Mouse (Mus musculus) G1E (cell line): Measurements from ENCODE around the gene Tmem156. TPM values are rescaled to one million over a fixed set of nuclear protein-coding genes. Genes with fewer than 3 reads are reported as not detected.
"Not testable (repeated sequence)": the region's sequence is repeated elsewhere in the genome, so short reads cannot be mapped to it uniquely, and the experiment has no call there.

Experiments
- ATAC-seq: 2 replicates; pipeline ENCODE4 v1.8.0; 2016; ENCODE audit warnings: mild to moderate bottlenecking; ENCODE audit not compliant: insufficient number of reproducible peaks, poor library complexity, low FRiP score, severe bottlenecking; ENCODE audit errors: extremely low read depth
- DNase-seq: peaks from one replicate; pipeline ENCODE4 v3.0.0; 2012; ENCODE audit warnings: low spot score
- H3K27me3 ChIP-seq: 2 replicates; pipeline ENCODE4 v1.6.1; 2012; ENCODE audit warnings: mild to moderate bottlenecking, low read length, inconsistent platforms; ENCODE audit not compliant: insufficient read depth
- H3K36me3 ChIP-seq: replicated peaks from 2 replicates; pipeline ENCODE3; 2012; ENCODE audit warnings: mild to moderate bottlenecking, inconsistent platforms
- H3K4me1 ChIP-seq: 2 replicates; pipeline ENCODE4 v1.6.1; 2012; ENCODE audit warnings: low read depth, low read length, inconsistent platforms, mixed read lengths; ENCODE audit not compliant: insufficient read depth
- H3K4me3 ChIP-seq: 2 replicates; pipeline ENCODE4 v1.5.1; 2012; ENCODE audit warnings: low read depth, mild to moderate bottlenecking, inconsistent platforms, low read length, moderate library complexity, mixed read lengths
- H3K9me3 ChIP-seq: replicated peaks from 2 replicates; pipeline ENCODE4 v1.6.1; 2012; ENCODE audit warnings: inconsistent platforms
- CTCF ChIP-seq: IDR thresholded peaks from 2 replicates; pipeline ENCODE4 v1.5.1; 2012; ENCODE audit warnings: low read depth, low read length, inconsistent platforms, mixed read lengths
- GATA1 ChIP-seq: IDR thresholded peaks from 2 replicates; pipeline ENCODE4 v1.6.1; 2012; ENCODE audit warnings: borderline replicate concordance, low read length, inconsistent platforms, mixed read lengths
- GATA2 ChIP-seq: IDR thresholded peaks from 2 replicates; pipeline ENCODE4 v1.6.1; 2012; ENCODE audit warnings: low read depth, low read length, inconsistent platforms, borderline replicate concordance
- POLR2AphosphoS5 ChIP-seq: IDR thresholded peaks from 2 replicates; pipeline ENCODE4 v1.6.1; 2012; ENCODE audit warnings: low read depth, low read length, inconsistent platforms; ENCODE audit not compliant: insufficient replicate concordance
- TAL1 ChIP-seq: conservative IDR thresholded peaks from 2 replicates; pipeline ENCODE4 v1.6.1; 2012; ENCODE audit warnings: low read depth, low read length, inconsistent platforms, mixed read lengths
- polyA plus RNA-seq: library from polyadenylated mRNA; stranded (reverse); fragments of >175 nt; gene quantifications from 2 replicates; pipeline ENCODE4 v1.2.3, GENCODE M21; 2012
- total RNA-seq, 2 experiments: library from RNA; stranded (forward) in 1 of 2; stranded (reverse) in 1 of 2; fragments of 200-1000 nt in 1 of 2; fragments of >200 nt in 1 of 2; fragmentation: Nextera tagmentation in 1 of 2; gene quantifications; 2 replicates each; pipeline ENCODE4 v1.2.3; 2014 to 2017

Tmem156 gene
- total and polyA plus RNA-seq, 3 experiments, result 2.7 TPM; not detected in 2

DNA sequence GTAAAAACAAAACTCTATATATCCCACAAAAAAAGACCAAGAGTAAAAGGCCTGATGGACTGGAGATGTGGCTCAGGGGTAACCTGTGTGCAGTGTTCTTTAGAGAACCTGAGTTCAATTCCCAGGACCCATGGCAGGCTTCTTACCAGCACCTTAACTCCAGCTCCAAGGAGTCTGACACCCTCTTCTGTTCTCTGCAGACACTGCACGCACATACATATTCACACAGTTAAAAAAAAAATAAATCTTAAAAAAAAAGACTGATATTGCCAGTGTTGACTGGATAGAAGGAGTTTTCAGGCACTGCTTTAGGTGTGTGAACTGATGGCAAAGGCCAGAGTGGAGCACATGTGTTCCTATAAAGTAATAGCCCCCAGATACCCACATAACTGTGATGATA is 34.2 kb upstream of the Tmem156 start:
- TF ChIP-seq GATA2 (no peak), POLR2AphosphoS5 (no peak)
- Histone ChIP-seq H3K27me3 (no peaks in the 10 kb centered on the region), H3K9me3 (no peaks in the 10 kb centered on the region), H3K36me3 (no peaks in the 10 kb centered on the region), H3K4me1 (no peaks in the 10 kb centered on the region), H3K4me3 (no peak overlapping the region)
- no peak for ATAC-seq
- DNase-seq, result no peak

DNA sequence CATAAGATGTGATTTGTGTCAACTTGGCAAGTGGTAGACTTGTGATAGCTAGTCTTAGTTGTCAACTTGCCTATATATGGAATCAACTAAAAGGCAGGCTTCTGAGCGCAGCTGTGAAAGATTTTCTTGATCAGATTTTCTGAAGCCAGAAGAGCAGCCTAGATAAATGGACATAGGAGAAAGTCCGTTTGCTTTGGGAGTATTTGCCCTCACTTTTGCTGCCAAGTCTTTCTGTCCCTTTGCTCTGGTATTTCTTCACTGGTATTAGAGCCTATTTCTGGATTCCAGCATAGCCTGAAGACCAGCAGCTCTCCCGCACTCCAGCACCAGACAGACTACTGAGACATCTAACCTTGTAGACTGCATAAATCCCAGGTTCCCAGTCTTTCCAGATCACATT is 30.7 kb upstream of the Tmem156 start:
- ATAC-seq (no peak), DNase-seq (no peak)
- no peaks in the 10 kb centered on the region for H3K36me3 ChIP-seq
- H3K4me3 ChIP-seq, result no peak overlapping the region
- H3K4me1 ChIP-seq, result no peaks in the 10 kb centered on the region
- no peaks in the 10 kb centered on the region for H3K9me3 ChIP-seq
- TF ChIP-seq GATA2 (no peak), CTCF (no peak), POLR2AphosphoS5 (no peak), TAL1 (no peak), GATA1 (no peak)
- no peaks in the 10 kb centered on the region for H3K27me3 ChIP-seq

DNA sequence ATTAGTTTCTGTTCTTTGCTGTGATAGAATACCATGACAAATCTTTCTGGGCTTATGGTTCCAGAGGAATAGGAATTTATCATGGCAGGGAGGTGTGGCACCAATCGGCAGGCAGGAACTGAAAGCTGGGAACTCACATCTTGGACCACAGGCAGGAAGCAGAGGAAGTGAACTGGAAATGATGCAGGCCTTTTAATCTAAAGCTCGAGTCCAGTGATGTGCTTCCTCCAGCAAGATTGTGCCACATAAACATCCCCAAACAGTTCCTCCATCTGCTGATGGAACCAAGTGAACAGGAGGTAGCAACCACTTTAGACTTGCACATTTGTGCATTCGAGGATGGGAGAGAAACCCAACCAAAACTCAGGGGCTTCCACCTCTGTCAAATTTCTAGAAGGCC is 28.0 kb upstream of the Tmem156 start:
- ATAC-seq (no peak), DNase-seq (no peak)
- H3K4me3 ChIP-seq, result no peak overlapping the region
- H3K27me3 ChIP-seq, result no peaks in the 10 kb centered on the region
- TF ChIP-seq GATA2 (no peak), POLR2AphosphoS5 (no peak), TAL1 (no peak), GATA1 (no peak), CTCF (no peak)
- no peaks in the 10 kb centered on the region for H3K9me3 ChIP-seq
- H3K4me1 ChIP-seq, result no peaks in the 10 kb centered on the region
- H3K36me3 ChIP-seq, result no peaks in the 10 kb centered on the region

DNA sequence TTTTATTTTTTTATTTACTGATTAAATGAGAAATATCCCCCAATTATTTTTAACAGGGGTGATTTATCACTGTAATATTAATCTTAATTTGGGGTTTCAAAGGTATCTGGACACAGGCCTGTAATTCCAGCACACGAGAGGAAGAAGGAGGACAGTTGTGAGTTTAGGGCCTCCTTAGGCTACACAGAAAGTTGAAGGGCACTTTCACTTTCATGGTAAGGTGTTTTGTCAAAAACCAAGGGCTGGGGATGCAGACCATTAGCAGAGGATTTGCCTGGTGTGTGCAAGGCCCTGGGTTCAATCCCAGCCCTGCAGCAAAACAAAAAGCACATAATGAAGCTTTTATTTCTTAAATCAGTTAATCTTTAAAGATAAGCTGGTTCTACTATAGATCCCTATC is 27.6 kb upstream of the Tmem156 start:
- no peaks in the 10 kb centered on the region for H3K9me3 ChIP-seq
- no peak overlapping the region for H3K4me3 ChIP-seq
- no peak for TF ChIP-seq GATA2
- TF ChIP-seq TAL1, result no peak
- no peak for TF ChIP-seq POLR2AphosphoS5
- no peak for TF ChIP-seq GATA1
- TF ChIP-seq CTCF, result no peak
- H3K4me1 ChIP-seq, result no peaks in the 10 kb centered on the region
- H3K36me3 ChIP-seq, result no peaks in the 10 kb centered on the region
- H3K27me3 ChIP-seq, result no peaks in the 10 kb centered on the region
- DNase-seq (no peak), ATAC-seq (no peak)

DNA sequence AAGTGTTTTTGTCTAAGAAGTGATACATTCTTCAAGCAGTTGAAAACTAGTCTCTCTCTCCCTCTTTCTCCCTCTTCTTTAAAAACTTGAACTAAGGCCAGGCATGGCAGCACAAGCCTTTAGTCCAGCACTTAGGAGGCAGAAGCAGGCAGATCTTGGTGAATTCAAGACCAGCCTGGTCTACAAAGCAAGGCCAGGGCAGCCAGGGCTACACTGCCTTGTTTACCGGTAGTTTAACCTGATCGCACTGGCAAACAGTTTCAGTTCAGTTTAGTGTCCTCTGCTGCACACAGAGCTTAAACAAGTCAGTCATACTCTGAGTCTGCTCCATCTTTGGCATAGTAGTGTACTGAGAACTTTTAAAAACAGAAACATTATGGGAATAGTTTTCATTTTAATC is 24.9 kb upstream of the Tmem156 start:
- Histone ChIP-seq H3K27me3 (no peaks in the 10 kb centered on the region), H3K9me3 (no peaks in the 10 kb centered on the region), H3K36me3 (no peaks in the 10 kb centered on the region), H3K4me3 (no peak overlapping the region), H3K4me1 (no peaks in the 10 kb centered on the region)
- TF ChIP-seq TAL1 (no peak), GATA2 (no peak), GATA1 (no peak), CTCF (no peak), POLR2AphosphoS5 (no peak)
- no peak for ATAC-seq
- no peak for DNase-seq

DNA sequence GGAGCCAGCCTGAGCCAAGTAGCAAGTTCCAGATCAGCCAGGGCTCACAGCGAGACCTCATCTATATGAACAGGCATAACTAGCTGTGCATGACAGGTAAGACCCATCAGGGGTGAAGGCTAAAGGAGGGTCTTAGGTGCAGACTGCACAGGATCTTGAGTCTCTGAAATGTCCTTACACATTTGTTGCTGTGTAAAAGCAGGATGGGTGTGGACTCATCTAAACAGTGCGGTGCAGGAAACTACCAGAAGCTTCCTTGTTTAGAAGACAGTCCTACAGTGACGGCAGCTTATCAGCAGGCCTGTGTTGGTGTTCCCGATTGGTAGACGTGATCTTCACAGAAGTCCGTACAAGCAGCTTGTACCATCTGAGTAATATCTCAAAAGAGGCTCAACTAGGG is 21.4 kb upstream of the Tmem156 start:
- H3K4me3 ChIP-seq, result no peak overlapping the region
- TF ChIP-seq GATA2, result no peak
- no peak for TF ChIP-seq CTCF
- no peak for TF ChIP-seq GATA1
- no peak for TF ChIP-seq TAL1
- no peak for TF ChIP-seq POLR2AphosphoS5
- no peak for ATAC-seq
- no peaks in the 10 kb centered on the region for H3K36me3 ChIP-seq
- DNase-seq, result no peak
- H3K4me1 ChIP-seq, result no peaks in the 10 kb centered on the region
- H3K9me3 ChIP-seq, result no peaks in the 10 kb centered on the region
- no peaks in the 10 kb centered on the region; the same call in 1 of the 2 replicates for H3K27me3 ChIP-seq

DNA sequence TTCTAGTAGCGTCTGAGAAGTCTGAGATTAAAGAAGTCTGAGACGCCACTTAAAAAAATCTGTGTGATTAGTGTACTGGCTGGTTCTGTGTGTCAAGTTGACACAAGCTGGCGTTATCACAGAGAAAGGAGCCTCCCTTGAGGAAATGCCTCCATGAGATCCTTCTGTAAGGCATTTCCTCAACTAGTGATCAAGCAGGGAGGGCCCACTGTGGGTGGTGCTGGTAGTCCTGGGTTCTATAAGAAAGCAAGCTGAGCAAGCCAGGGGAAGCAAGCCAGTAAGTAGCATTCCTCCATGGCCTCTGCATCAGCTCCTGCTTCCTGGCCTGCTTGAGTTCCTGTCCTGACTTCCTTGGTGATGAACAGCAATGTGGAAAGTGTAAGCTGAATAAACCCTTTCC is 20.3 kb upstream of the Tmem156 start:
- not testable (repeated sequence) for DNase-seq, H3K9me3 ChIP-seq, H3K27me3 ChIP-seq, H3K4me1 ChIP-seq, H3K36me3 ChIP-seq, H3K4me3 ChIP-seq, ATAC-seq
